Mouse (Mus musculus): ENCODE data around the gene Cotl1.
A peak's percentile ranks its signal among the peaks of the same experiment; 100 is the strongest.

Cotl1 gene

GRCm38 (mm10) chr8:119817446-119817845 is 22.9 kb downstream of the Cotl1 start:
- DNase-seq (ENCODE audit: low spot score): no peak

GRCm38 (mm10) chr8:119816219-119816618 is 24.1 kb downstream of the Cotl1 start:
- no peak for DNase-seq (ENCODE audit: low spot score)

- DNase-seq (ENCODE audit: low spot score): no peak
Measured at GRCm38 (mm10) chr8:119812650-119813431, 27.5 kb downstream of the Cotl1 start.

GRCm38 (mm10) chr8:119811925-119812324 is 28.4 kb downstream of the Cotl1 start:
- DNase-seq (ENCODE audit: low spot score): no peak

GRCm38 (mm10) chr8:119810953-119811499 is 29.3 kb downstream of the Cotl1 start:
- no peak for DNase-seq (ENCODE audit: low spot score)

- no peak for DNase-seq (ENCODE audit: low spot score)
Measured at GRCm38 (mm10) chr8:119810127-119810868, 30.0 kb downstream of the Cotl1 start.

GRCm38 (mm10) chr8:119809620-119810019 is 30.7 kb downstream of the Cotl1 start:
- DNase-seq (ENCODE audit: low spot score): no peak

- DNase-seq (ENCODE audit: low spot score): no peak
Measured at GRCm38 (mm10) chr8:119807687-119808086, 32.7 kb downstream of the Cotl1 start.

GRCm38 (mm10) chr8:119806422-119807263 is 33.7 kb downstream of the Cotl1 start:
- DNase-seq (ENCODE audit: low spot score): no peak

GRCm38 (mm10) chr8:119805275-119805674 is 35.1 kb downstream of the Cotl1 start:
- no peak for DNase-seq (ENCODE audit: low spot score)

GRCm38 (mm10) chr8:119802592-119802991 is 37.8 kb downstream of the Cotl1 start:
- DNase-seq (ENCODE audit: low spot score): no peak

- DNase-seq (ENCODE audit: low spot score): no peak
Measured at GRCm38 (mm10) chr8:119801168-119801567, 39.2 kb downstream of the Cotl1 start.

GRCm38 (mm10) chr8:119798965-119799264 is 41.4 kb downstream of the Cotl1 start:
- DNase-seq (ENCODE audit: low spot score): no peak

GRCm38 (mm10) chr8:119798170-119798964 is 42.0 kb downstream of the Cotl1 start:
- peak; percentile 48 for DNase-seq (ENCODE audit: low spot score)

- no peak for DNase-seq (ENCODE audit: low spot score)
Measured at GRCm38 (mm10) chr8:119795651-119796050, 44.7 kb downstream of the Cotl1 start.

- no peak for DNase-seq (ENCODE audit: low spot score)
Measured at GRCm38 (mm10) chr8:119794689-119795088, 45.7 kb downstream of the Cotl1 start.

- peak; percentile 69 for DNase-seq (ENCODE audit: low spot score)
Measured at GRCm38 (mm10) chr8:119791804-119792704, 48.3 kb downstream of the Cotl1 start.

GRCm38 (mm10) chr8:119789581-119789980 is 50.8 kb downstream of the Cotl1 start:
- DNase-seq (ENCODE audit: low spot score): no peak

GRCm38 (mm10) chr8:119788607-119789381 is 51.5 kb downstream of the Cotl1 start:
- no peak for DNase-seq (ENCODE audit: low spot score)

GRCm38 (mm10) chr8:119787341-119787740 is 53.0 kb downstream of the Cotl1 start:
- no peak for DNase-seq (ENCODE audit: low spot score)

All from testis, postnatal 14 days (tissue).